Mouse (Mus musculus): Measurements from ENCODE around the gene Mcam. TPM values are rescaled to one million over a fixed set of nuclear protein-coding genes. Genes with fewer than 3 reads are reported as not detected.

Mcam gene
- total RNA-seq (2017), result 2.1 and 2.7 TPM in 2 replicates

GRCm38 (mm10) chr9:44134101-44134850 lies at the start of gene Mcam:
Mcam (plus strand) TSS chr9:44134469.
- no peak for ATAC-seq (ENCODE audit: extremely low read depth, insufficient number of reproducible peaks, low FRiP score, poor library complexity, severe bottlenecking)

- peak; percentile 25 for ATAC-seq (ENCODE audit: extremely low read depth, insufficient number of reproducible peaks, low FRiP score, poor library complexity, severe bottlenecking)
Measured at GRCm38 (mm10) chr9:44084659-44085229, 49.5 kb upstream of the Mcam start.

GRCm38 (mm10) chr9:44085276-44085675 lies 49.0 kb upstream of the Mcam start:
- ATAC-seq (ENCODE audit: extremely low read depth, insufficient number of reproducible peaks, low FRiP score, poor library complexity, severe bottlenecking), result no peak

- ATAC-seq (ENCODE audit: extremely low read depth, insufficient number of reproducible peaks, low FRiP score, poor library complexity, severe bottlenecking), result no peak
Measured at GRCm38 (mm10) chr9:44085741-44086665, 48.3 kb upstream of the Mcam start.

DNA sequence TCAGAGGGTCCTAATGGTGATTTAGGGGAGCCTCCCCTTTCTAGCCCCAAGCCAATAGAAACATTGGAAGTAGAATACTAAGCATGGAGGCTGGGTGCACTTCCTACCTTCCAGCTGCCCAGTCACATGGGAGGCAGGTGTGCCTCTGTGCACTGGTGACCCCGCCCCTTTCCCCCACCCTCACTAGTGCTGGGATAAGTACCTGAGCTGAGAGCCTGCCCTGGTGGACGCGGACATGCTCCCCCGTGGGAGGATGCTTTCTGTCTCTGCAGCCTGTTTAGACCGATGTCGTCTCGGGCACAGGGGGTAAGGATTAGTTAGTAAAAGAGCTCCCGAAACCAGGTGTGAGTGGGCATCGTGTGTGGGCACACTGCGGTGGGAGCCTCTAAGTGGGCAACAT lies 47.3 kb upstream of the Mcam start:
- ATAC-seq (ENCODE audit: extremely low read depth, insufficient number of reproducible peaks, low FRiP score, poor library complexity, severe bottlenecking), result no peak

DNA sequence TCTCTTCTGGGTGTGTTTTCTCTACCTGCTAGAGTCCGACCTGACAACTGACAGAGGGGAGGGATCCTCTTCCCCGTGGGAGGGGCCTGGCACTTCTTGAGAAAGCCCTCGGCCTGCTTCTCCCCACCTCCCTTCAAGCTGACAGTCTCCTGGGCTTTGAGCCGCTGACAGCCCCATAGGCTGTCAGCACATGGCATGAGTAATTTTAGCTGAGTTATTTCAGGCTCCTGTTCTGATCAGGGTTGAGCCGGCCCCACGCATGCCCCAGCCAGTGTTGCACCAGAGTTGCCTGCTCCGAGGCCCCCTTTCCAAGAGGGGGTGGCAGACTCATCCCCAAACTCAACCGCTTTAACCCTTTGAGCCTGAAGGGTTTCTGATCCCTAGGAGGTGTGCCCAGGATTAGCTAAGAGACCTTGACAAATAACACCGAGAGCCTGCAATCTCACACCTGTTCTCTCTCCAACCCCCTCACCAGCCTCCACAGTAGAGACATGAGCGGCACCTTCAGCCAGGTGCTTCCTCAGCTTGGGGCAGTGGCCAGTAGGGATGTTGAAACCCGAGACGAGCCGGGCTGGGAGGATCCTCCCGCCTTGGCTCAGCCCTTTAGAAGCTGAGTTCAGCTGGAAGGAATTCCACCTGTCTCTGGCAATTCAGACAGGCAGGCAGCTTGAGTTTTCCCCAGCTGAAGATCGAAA lies 46.4 kb upstream of the Mcam start:
- ATAC-seq (ENCODE audit: extremely low read depth, insufficient number of reproducible peaks, low FRiP score, poor library complexity, severe bottlenecking), result no peak

GRCm38 (mm10) chr9:44088877-44089608 lies 45.2 kb upstream of the Mcam start:
- peak; percentile 62 for ATAC-seq (ENCODE audit: extremely low read depth, insufficient number of reproducible peaks, low FRiP score, poor library complexity, severe bottlenecking)

GRCm38 (mm10) chr9:44093612-44094503 lies 40.4 kb upstream of the Mcam start:
- peak; percentile 52 for ATAC-seq (ENCODE audit: extremely low read depth, insufficient number of reproducible peaks, low FRiP score, poor library complexity, severe bottlenecking)

- ATAC-seq (ENCODE audit: extremely low read depth, insufficient number of reproducible peaks, low FRiP score, poor library complexity, severe bottlenecking), result no peak
Measured at GRCm38 (mm10) chr9:44094737-44095136, 39.5 kb upstream of the Mcam start.

- no peak for ATAC-seq (ENCODE audit: extremely low read depth, insufficient number of reproducible peaks, low FRiP score, poor library complexity, severe bottlenecking)
Measured at GRCm38 (mm10) chr9:44095781-44096180, 38.5 kb upstream of the Mcam start.

DNA sequence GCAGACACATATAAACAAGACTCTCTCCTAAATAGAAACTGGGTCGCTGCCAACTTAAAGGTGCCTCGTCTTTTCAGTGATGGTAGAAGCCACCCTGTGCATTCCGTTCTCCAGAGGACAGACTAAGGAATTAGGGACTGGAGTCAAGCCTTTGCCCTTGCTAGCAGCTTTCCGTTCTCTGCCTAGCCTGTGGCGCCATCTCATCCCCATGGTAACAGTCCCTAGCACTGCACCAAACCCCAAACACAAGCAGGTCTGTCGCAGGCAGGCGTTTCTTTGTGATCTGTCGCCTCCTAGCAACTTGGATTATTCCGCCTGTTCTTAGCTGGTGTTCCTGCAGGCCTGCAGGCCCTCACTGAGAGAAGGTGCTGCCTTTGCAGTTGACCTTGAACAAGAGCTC lies 37.7 kb upstream of the Mcam start:
- ATAC-seq (ENCODE audit: extremely low read depth, insufficient number of reproducible peaks, low FRiP score, poor library complexity, severe bottlenecking), result no peak

DNA sequence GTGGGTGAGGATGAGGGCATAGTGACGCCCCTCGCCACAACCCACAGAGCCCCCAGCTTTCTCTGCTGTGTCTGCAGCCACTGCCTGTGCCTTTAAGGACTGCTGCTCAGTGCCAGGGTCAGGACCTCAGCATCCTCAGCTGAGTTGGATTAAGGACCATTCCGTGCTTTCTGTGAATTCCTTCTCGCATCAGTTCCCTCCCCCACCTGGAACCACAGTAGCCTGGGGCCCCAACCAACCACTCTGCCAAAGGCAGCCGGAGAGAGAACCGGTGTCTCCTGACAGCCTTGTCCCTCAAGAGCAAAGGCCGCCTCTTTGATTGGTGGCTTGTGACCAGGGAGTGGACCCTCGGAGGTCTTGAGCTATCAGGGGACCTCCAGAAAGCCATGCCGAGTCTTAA lies 32.8 kb upstream of the Mcam start, which contains the start of gene Mfrp:
Gene Mfrp (plus strand): TSS at position 240 of the 400 bp plus-strand sequence.
- no peak for ATAC-seq (ENCODE audit: extremely low read depth, insufficient number of reproducible peaks, low FRiP score, poor library complexity, severe bottlenecking)

GRCm38 (mm10) chr9:44104881-44105280 lies 29.4 kb upstream of the Mcam start:
- ATAC-seq (ENCODE audit: extremely low read depth, insufficient number of reproducible peaks, low FRiP score, poor library complexity, severe bottlenecking), result no peak

DNA sequence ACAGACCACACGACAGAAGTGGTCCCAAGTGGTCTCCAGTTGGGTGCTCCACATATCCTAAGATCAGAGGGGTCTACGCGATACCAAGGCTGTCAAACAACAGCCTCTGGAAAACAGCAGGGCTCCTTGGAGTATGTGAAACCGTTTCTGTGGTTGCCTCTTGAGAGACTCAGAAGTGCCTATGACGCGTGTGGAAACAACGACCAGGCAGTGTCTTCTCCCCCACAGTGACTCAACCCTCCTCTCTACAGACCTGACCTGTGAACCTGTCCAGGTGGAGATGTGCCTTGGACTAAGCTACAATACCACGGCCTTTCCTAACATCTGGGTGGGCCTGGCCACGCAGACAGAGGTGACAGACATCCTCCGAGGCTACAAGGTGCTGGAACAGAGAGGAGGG lies 28.5 kb upstream of the Mcam start:
- ATAC-seq (ENCODE audit: extremely low read depth, insufficient number of reproducible peaks, low FRiP score, poor library complexity, severe bottlenecking), result no peak

- no peak for ATAC-seq (ENCODE audit: extremely low read depth, insufficient number of reproducible peaks, low FRiP score, poor library complexity, severe bottlenecking)
Measured at GRCm38 (mm10) chr9:44106182-44106581, 28.1 kb upstream of the Mcam start.

DNA sequence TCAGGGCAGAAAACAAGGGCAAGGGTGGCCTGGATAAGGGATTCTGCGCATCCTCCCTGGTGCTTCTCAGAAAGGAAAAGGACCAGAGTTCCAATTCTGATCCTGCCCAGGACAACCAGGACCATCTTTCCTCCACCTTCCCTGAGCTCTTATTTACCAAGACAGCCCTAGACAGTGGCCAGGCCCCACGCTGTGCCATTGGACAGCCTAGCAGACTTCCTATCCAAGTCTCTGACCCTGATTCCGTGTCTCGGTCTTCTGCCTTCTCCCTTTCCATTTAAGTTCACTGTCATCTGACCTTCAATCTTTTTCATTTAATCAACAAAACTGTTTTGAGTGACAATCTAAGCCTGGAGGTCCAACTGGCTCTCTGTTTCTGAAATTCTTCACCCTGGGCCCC lies 27.7 kb upstream of the Mcam start:
- ATAC-seq (ENCODE audit: extremely low read depth, insufficient number of reproducible peaks, low FRiP score, poor library complexity, severe bottlenecking), result no peak

GRCm38 (mm10) chr9:44107110-44107509 lies 27.2 kb upstream of the Mcam start, which contains the start of gene C1qtnf5:
C1qtnf5 (plus strand) TSS chr9:44107245.
- ATAC-seq (ENCODE audit: extremely low read depth, insufficient number of reproducible peaks, low FRiP score, poor library complexity, severe bottlenecking), result no peak
